Mouse (Mus musculus): ENCODE data around the gene Pla2g15.

- TF ChIP-seq CTCF (IDR thresholded peaks at IDR 0.05; ENCODE audit: low read depth) (no peak), EP300 (IDR thresholded peaks at IDR 0.05; ENCODE audit: low read depth) (no peak)
Measured at GRCm38 (mm10) chr8:106112514-106112913, 37.7 kb upstream of the Pla2g15 start.
